Mouse (Mus musculus) spleen, adult 2 months (tissue): Measurements from ENCODE around the gene Rsad2.

Source experiments
- CTCF ChIP-seq: fragments of 200-500 bp; IDR thresholded peaks from 2 replicates; pipeline ENCODE4 v1.5.1; 2011; ENCODE audit warnings: mild to moderate bottlenecking, inconsistent platforms; ENCODE audit not compliant: insufficient read depth, insufficient read length, insufficient replicate concordance; ENCODE audit errors: extremely low read depth
- POLR2A ChIP-seq: fragments of 200-500 bp; IDR thresholded peaks from 2 replicates; pipeline ENCODE4 v1.6.1; 2011; ENCODE audit warnings: low read depth, low read length, inconsistent platforms

DNA sequence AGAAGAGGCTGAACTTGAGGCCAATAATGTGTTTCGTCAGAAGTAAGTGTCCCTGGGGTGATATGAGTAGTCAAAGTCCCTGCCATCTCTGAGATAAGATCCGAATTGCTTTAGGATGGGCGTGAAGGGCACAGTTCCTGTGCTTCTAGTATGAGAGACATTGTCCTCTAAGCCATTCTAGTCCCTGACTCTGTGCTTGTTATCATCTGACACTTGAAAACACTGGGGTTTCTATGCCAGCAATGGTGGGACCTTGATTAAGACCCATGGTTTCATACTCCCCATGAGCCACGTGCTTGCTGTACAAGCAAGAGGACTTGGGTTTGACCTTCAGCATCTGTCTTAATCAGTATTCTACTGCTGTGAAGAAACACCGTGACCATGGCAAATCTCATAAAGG lies 20.9 kb upstream of the Rsad2 start:
- TF ChIP-seq POLR2A: no peak
- TF ChIP-seq CTCF: no peak
